Mouse (Mus musculus) brain, adult 2 months (tissue): ENCODE measurements around the gene March6.

Experiments used
- DNase-seq: peaks from one replicate; pipeline ENCODE4 v3.0.0; 2011; ENCODE audit warnings: low read depth, low spot score

March6 gene

DNA sequence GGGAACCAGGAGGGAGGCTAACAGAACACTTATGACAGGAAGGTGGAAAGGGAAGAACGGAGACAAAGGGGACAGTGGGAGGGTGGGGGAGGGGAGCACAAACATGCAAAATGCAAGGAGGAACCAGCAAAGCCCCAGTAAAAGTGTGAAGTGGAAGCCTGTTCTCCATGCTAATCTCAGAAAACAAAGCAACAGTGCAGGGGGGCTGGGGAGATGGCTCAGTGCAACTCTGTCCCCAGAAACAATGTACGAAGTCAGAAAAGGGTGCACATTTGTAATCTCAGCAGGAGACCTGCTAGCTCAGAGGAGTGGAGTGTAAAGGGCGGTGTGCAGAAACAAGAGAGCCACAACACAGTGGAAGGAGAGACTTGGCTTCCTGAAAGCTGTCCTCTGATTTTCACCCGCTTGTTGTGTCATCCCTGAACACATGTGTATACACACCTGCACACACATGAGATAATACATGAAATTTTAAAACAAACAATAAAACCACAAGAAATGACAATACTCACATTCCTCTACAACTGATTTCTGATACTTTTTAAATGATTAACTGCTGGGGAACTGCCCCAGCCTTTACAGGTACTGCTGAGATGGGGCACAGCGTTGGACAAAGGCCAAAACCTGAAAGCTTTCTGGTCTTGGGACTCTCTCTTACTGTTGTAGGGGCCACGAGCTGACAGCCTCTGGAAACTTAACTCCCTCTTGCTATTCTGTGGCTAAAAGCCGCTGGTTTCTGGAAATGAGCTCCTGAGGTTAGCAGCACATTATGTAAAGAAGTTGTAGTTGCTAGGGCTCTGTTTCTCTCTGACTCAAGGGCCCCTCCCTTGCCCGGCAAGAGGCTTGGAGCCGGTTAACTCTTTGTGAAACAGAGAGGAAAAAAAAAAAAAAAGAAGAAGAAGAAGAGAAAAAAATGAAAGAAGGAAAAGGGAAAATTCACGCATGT lies 11.4 kb upstream of the March6 start:
- DNase-seq = no peak

DNA sequence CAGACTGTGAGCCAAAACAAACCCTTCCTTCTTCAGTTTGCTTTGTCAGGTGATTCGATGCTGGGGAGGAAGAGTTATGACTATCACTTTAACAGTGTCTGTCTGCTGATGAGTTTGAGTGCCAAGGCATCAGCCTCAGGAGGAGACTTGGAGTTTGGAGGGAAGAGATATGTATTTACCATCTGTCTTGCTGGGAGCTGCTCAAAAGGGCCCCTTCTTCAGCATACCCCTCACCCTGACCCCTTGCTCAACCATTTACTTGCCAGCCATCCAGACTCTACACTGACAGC lies 9.6 kb upstream of the March6 start:
- no peak for DNase-seq

DNA sequence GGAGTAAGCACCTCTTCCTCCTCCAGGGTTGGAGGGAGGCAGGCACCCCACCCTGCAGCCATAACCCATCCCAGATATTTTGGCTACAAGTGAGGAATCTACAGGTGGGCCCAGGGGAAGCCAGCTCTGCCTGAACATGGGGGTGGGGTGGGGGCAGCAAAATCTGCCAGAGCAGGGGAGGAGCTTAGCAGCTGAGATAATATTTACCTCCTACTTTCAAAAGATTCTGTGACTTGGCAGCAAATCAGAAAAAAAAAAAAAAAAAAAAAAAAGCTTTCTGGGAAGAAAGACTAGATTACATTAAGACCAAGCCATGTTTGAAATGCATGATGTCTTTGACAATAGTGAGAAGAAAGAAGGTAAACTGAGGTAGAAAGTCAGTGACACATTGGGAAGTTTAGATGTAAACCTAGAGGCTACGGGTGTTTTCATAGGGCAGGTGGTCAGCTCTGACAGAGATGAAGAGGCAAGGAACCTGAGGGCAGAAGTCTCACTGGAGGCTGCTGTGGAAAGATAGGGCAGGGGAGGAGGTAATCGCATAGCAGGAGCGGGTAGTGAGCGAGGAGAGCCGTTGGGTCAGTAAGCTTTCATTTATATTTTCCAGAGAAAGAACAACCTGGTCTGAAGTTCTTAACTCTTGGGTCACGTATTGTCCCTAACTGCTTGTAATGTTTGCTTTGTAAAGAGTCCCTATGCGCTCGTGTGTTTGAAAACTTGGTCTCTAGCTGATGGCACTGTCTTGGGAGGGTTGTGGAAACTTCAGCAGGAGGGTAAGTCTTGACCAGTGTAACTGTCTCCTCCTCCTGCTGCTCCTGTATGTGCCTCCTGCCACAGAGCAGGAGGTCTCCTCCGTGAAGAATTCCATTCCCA lies 9.0 kb upstream of the March6 start:
- DNase-seq = peak; percentile 30

DNA sequence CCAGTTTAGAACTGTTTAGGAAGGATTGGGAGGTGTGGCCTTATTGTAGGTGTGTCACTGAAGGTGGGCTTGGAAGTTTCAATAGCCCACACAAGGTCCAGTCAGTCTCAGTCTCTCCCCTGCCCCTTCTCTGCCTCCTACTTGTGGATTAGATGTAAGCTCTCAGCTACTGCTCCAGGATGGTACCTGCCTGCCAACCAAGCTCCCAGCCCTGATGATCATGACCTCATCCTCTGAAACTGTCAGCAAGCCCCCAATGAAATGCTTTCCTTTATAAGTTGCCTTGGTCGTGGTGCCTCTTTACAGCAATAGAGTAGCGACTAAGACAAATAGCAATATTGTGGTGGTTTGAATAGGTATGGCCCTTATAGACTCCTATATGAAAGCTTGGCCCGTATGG lies 7.5 kb upstream of the March6 start:
- no peak for DNase-seq

DNA sequence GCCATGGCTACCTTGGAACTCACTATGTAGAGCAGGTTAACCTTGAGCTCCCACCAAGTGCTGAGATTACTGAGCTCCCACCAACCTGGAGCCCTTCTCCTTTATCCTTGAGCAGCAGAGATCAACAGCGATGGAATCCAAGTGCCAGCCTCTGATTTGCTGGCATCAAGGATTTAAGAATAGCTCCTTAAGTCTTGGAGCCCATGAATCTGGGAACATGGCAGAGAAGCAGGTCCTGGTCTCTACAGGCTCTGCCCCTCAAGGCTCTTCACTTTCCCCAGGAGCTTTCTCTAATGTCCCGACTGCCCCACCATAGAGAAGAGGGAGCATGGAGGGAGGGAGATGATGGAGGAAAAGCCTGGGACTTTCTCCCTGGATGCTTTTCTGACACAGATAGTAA lies 6.9 kb upstream of the March6 start:
- DNase-seq = no peak

- DNase-seq = peak; percentile 89
These were observed 5.3 kb upstream of the March6 start for GRCm38 (mm10) chr15:31536051-31536737.

- DNase-seq = no peak
These were observed 4.5 kb upstream of the March6 start for GRCm38 (mm10) chr15:31535259-31535855.

DNA sequence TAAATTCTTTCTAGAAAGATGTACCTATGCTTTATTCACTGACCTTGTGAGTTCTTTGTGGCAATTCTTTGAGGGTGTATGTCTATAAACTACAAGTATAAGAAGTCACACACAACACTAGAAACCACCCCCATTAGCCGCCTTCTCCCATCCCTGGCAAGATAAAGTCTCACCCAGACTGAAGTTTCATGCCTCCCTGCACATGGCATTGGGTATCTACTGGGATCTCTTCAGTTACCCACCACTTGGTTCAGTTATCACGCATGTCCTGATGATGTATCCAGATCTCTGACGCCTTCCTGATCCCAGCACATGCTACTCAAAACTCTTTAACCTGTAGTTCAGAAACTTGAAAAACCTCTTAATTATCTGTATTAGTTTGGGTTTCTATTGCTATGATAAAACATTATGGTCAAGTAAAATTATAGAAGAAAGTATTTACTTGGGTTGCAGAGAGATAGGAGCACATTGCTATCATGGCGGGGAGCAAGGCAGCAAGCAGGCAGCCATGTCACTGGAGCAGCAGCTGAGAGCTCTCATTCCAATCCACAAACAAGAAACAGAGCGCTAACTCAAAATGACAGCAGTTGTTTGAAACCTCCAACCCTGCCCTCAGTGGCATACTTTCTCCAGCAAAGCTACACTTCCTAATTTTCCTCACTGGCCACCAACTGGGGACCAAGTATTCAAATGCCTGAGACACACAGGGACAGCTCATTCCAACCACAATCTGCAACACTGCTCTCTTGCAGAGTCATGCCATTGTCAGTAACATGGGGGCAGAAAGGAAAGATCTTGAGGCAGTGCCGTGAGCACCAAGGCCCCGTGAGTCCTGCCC lies 3.8 kb upstream of the March6 start:
- no peak for DNase-seq

GRCm38 (mm10) chr15:31533529-31533928 lies 2.7 kb upstream of the March6 start:
- DNase-seq = no peak

DNA sequence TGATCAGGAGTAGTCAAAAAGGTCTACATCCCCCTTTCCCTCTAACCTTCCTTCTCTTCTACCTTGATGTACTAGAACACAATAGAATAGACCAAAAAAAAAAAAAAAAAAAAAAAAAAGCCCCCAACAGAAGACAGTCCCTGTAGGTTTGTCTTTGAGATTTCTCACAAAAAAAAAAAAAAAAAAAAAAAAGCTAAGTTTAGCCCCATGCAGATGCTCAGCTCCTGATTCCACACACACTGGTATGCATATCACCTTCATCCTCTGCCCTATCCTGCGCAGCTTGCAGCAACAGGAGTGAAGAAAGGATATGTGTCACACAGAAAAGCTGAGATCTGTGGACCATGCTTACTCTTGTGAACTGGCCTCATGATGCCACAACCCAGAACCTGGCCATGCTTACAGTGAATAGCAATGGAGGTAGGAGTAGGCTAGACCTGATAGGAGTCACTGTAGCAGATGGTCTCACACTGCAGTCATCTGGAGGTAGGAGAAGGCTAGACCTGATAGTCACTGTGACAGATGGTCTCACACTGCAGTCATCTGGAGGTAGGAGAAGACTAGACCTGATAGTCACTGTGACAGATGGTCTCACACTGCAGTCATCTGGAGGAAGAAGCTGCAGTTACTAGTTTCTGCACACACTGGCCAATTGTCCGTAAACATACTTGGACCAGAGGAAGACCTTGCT lies 1.6 kb upstream of the March6 start:
- DNase-seq = peak; percentile 33

DNA sequence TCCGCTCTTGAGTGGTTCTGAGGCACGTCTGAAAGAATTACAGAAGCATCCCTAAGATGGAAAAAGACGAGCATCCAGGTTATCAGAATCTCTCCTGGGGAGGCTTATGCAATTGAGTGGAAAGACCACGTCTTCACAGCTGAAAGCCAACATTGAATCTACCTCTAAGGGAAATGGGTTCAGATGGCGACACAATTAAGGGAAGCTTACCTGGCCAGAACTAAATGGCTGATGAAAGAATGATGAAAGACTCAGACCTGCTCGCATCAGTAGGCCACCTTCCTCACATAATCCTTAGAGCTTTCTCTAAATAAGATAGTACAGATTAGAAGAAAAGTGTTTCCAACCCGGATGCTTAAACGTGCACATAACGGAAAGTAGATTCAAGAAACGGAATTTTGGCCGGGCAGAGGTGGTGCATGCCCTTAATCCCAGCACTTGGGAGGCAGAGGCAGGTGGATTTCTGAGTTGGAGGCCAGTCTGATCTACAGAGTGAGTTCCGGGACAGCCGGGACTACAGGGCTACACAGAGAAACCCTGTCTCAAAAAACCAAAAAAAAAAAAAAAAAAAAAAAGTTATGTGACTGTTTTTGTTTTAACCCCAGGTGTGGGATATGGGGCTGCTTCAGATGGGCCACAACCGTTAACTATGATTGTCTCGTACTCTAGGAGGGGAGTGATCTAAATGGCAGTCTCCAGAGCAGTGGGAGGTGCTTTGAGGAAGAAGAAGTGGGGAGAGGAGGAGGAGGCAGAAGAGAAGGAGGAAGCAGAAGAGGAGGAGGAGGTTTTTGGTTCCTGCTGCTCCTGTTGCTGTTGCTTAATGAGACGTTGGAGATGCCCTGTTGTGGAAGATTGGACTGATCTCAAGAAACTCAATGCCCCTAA lies 835 bp upstream of the March6 start:
- peak; percentile 43 for DNase-seq

- peak; percentile 20 for DNase-seq
These were observed 818 bp downstream of the March6 start for GRCm38 (mm10) chr15:31529811-31530658.

DNA sequence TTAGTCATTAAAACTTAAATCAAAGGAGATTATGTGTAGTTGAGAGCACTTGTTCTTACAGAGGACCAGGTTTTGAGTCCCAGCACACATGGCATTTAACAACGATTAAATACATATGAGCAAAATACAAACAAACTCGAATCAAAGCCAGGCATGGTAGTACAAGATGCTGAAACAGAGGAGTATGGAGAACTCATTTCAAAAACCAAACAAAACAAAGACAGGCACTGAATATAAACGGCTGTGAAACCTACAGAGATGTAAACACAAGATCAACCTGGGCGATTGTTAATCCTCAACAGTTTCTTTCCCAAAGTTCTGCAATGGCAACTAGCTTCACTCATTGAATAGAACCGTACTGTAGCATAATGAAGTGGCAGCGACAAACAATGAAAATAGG lies 1.8 kb downstream of the March6 start:
- no peak for DNase-seq

GRCm38 (mm10) chr15:31528477-31528876 lies 2.4 kb downstream of the March6 start:
- no peak for DNase-seq

GRCm38 (mm10) chr15:31526463-31526862 lies 4.4 kb downstream of the March6 start:
- no peak for DNase-seq

GRCm38 (mm10) chr15:31519000-31519399 lies 11.9 kb downstream of the March6 start:
- DNase-seq = no peak

- no peak for DNase-seq
These were observed 12.5 kb downstream of the March6 start for GRCm38 (mm10) chr15:31518371-31518770.

GRCm38 (mm10) chr15:31517186-31517585 lies 13.7 kb downstream of the March6 start:
- DNase-seq = no peak
